Mouse (Mus musculus): Measurements from ENCODE around the gene Ncf1.

- TF ChIP-seq CTCF (IDR thresholded peaks at IDR 0.05; ENCODE audit: extremely low read depth, insufficient read length, insufficient replicate concordance, low read depth, low read length) (no peak), POLR2A (IDR thresholded peaks at IDR 0.05; ENCODE audit: low read depth, low read length) (no peak)
Observed at GRCm38 (mm10) chr5:134237936-134238760, 8.7 kb upstream of the Ncf1 start.

Measured in small intestine, adult 2 months (tissue).